Mouse (Mus musculus) small intestine, adult 2 months (tissue): ENCODE measurements around the gene Stub1. TPM values are rescaled to one million over a fixed set of nuclear protein-coding genes. Genes with fewer than 3 reads are reported as not detected.

ENCODE experiments used
- H3K27ac ChIP-seq: fragments of 200-500 bp; 2 replicates; pipeline ENCODE4 v1.5.1; 2012; ENCODE audit warnings: low read depth, low read length, control low read depth, inconsistent platforms; ENCODE audit not compliant: insufficient read depth
- H3K27me3 ChIP-seq: fragments of 200-500 bp; 2 replicates; pipeline ENCODE4 v1.6.1; 2012; ENCODE audit warnings: mild to moderate bottlenecking, moderate library complexity, low read length, inconsistent platforms; ENCODE audit not compliant: control insufficient read depth, insufficient read depth
- H3K36me3 ChIP-seq: fragments of 200-500 bp; 2 replicates; pipeline ENCODE4 v1.6.1; 2012; ENCODE audit warnings: mild to moderate bottlenecking, low read length, control low read depth, inconsistent platforms; ENCODE audit not compliant: control insufficient read depth, insufficient read depth
- H3K4me1 ChIP-seq: fragments of 200-500 bp; 2 replicates; pipeline ENCODE4 v1.6.1; 2012; ENCODE audit warnings: low read length, inconsistent platforms, mixed read lengths; ENCODE audit not compliant: control insufficient read depth, insufficient read depth, insufficient read length
- H3K4me3 ChIP-seq: fragments of 200-500 bp; 2 replicates; pipeline ENCODE4 v1.5.1; 2012; ENCODE audit warnings: low read depth, mild to moderate bottlenecking, control low read depth, inconsistent platforms, low read length, moderate library complexity
- CTCF ChIP-seq: fragments of 200-500 bp; IDR thresholded peaks from 2 replicates; pipeline ENCODE4 v1.5.1; 2012; ENCODE audit warnings: low read depth, mild to moderate bottlenecking, control low read depth, inconsistent platforms, low read length, moderate library complexity, mixed read lengths; ENCODE audit not compliant: insufficient replicate concordance, insufficient read length; ENCODE audit errors: extremely low read depth
- POLR2A ChIP-seq: fragments of 200-500 bp; IDR thresholded peaks from 2 replicates; pipeline ENCODE4 v1.6.1; 2012; ENCODE audit warnings: low read depth, mild to moderate bottlenecking, control low read depth, inconsistent platforms, low read length, moderate library complexity
- WGBS: fragments of 180-500 bp; shearing (Covaris S2); methylation state at CpG from one replicate; pipeline ENCODE4 v1.1.7; 2018; 5-methylcytosine and 5-hydroxymethylcytosine counted together
- polyA plus RNA-seq: library from polyadenylated mRNA; depleted of rRNA; stranded (reverse); fragments of >200 nt; gene quantifications from 2 replicates; pipeline ENCODE4 v1.2.3, GENCODE M21; 2012

The Stub1 gene
- polyA plus RNA-seq, 1 experiment = 141 TPM

DNA sequence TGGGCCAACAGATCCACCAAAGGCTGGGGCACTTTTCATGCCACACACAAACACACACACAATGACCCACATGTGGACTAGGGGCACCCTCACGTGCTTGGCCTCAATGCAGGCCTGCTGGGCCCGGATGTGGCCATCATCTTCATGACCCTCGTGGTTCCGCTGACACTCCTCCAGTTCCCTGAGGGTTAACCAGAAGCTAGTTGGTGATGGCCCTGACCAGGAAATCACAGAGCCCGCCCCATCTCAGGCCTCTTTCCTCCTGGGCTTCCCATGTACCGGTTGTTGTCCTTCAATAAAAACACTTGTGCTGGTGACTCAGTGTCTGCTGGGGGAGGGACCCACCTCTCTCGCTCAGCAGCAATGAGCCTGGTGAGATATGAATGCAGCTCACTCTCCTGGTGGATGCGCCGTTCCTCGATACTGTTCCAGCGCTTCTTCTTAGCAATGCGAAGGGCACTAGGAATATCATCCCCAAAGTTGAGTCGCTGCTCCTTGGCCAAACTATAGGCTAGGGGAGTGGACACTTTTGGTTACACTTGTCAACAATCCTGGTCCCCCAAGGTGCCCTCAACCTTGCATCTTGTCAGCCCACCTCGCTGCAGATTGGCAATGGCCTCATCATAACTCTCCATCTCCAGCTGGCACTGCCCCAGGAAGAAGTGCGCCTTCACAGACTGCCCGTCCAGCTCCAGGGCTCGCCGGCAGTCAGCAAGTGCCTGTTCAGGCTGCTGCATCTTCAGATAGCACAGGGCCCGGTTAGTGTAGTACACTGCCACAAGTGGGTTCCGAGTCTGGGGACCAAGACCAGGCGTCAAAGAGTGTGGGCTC is 1.5 kb downstream of the Stub1 start:
- Histone ChIP-seq H3K4me1 (peaks cover 50% of the 10 kb centered on the region), H3K27ac (peak overlapping the region; percentile 73), H3K4me3 (peak overlapping the region; percentile 83), H3K27me3 (no peaks in the 10 kb centered on the region), H3K36me3 (peaks cover 15% of the 10 kb centered on the region)
- no peak for TF ChIP-seq POLR2A
- no peak for TF ChIP-seq CTCF
- WGBS = 22% methylated on average over 21 of the region's 21 CpGs

DNA sequence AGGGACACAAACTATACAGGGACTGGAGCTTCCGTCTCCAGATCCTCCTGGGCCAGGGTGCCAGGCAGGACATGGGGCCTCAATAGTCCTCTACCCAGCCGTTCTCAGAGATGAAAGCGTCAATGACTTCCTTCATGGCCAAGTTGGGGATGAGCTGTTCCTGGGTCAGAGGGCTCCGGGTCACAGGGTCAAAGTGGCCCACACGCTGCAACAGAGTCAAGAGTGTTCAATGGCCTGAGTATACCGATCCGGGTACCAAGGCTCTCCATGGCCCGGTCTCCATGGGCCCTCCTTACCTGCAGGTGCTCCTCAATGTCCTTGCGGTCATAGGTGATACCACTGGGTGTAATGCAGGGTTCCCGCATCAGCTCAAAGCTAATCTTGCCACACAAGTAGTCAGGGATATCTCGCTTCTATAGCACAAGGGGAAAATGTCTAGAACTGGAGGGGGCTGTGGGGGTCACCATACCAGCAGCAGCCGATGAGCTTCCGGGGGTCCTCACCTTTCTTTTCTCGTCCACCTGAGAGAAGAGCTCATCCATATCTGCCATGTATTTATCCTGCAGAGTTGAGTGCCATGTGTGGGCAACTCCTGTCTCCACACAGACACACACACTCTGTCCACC is 2.3 kb downstream of the Stub1 start:
- Histone ChIP-seq H3K27me3 (no peaks in the 10 kb centered on the region), H3K4me3 (no peak overlapping the region), H3K27ac (no peak overlapping the region), H3K4me1 (peaks cover 43% of the 10 kb centered on the region), H3K36me3 (peaks cover 21% of the 10 kb centered on the region)
- 81% methylated on average over 14 of the region's 14 CpGs for WGBS
- TF ChIP-seq CTCF = no peak
- no peak for TF ChIP-seq POLR2A

DNA sequence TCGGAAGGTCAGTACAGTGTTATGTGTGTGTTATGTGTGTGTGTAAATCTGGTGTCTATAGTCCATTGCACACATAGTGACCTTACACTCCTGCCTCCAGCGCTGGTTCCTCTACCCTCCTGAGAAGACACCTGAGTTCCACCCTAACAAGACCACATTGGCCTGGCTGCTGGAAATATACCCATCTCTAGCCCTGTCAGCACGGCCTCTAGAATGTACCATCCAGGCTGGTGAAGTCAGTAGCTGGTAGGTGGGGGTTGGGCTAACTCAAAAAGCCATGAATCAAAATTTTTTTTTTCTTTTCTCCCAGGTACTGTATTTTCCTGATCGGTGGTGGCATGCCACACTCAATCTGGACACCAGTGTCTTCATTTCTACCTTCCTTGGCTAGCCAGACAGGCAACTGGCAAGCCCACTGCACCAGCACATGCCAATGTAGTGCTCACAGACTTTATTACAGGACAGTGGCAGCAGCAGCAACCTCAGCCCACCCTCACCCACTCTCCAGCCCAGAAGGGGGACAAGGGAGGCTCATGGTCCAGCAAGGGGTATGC is 2.9 kb downstream of the Stub1 start:
- TF ChIP-seq CTCF (no peak), POLR2A (no peak)
- Histone ChIP-seq H3K4me3 (no peak overlapping the region), H3K36me3 (peaks cover 24% of the 10 kb centered on the region), H3K4me1 (peaks cover 37% of the 10 kb centered on the region), H3K27me3 (no peaks in the 10 kb centered on the region), H3K27ac (no peak overlapping the region)
- 70% methylated on average over 4 of the region's 4 CpGs for WGBS

DNA sequence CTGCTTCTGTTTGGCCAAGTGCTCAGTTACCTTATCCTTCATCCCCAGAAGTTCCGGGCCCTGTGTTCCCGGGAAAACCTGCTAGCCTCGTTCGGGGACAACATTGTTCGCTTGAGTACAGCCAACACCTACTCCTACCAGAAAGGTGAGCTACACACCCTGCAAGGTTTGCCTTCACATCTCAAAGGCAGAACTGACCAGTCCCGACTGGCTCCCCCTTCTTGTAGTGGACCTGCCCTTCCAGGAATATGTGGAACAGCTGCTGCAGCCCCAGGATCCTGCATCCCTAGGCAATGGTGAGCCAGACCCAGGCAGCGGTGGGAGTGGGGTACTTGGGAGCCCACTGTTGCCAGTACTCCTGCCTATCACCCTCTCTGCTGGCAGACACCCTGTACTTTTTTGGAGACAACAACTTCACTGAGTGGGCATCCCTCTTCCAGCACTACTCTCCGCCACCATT is 3.6 kb downstream of the Stub1 start:
- 26% methylated on average over 8 of the region's 8 CpGs for WGBS
- H3K4me3 ChIP-seq = peak overlapping the region; percentile 63
- H3K4me1 ChIP-seq = peaks cover 32% of the 10 kb centered on the region
- peak overlapping the region; percentile 60 for H3K27ac ChIP-seq
- H3K36me3 ChIP-seq = peaks cover 24% of the 10 kb centered on the region
- H3K27me3 ChIP-seq = no peaks in the 10 kb centered on the region
- TF ChIP-seq POLR2A = no peak
- no peak for TF ChIP-seq CTCF

DNA sequence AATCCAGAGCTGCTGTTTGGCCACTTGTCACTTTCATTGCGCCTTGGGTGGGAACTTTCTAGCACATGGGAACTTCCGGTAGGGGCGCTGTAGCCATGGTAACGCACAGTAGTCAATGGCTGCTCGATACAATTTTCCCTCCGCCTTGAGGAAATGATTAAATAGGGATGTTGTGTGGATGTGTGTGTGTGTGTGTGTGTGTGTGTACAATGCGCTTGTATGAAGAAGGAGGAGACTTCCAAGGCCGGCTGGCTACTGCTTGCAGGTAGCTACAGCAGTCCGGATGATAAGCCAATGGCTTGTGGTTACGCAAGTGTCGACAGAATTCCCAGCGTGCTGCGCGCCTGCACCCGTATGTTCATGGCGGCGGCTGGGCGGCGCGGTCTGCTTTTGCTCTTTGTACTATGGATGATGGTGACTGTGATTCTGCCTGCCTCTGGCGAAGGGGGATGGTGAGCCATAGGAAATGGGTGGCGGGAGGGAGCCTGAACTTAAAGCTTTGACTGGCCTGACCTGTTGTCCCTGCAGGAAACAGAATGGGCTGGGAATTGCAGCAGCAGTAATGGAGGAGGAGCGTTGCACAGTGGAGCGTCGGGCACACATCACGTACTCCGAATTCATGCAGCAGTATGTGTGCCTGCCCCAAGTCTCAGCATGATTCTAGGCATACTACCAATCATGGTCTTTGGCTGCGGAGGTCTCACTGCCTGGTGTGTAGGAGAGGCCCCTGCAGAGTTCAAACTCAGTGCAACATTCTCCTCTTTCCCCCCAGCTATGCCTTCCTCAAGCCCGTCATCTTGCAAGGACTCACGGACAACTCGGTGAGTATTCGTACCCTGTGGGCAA is 4.3 kb downstream of the Stub1 start, which contains the start of gene Jmjd8:
Gene Jmjd8 (plus strand): TSS at position 156 of the 846 bp plus-strand sequence.
- Histone ChIP-seq H3K4me3 (peak within 1 kb of the TSS; percentile 63), H3K36me3 (peaks cover 24% of the 10 kb centered on the region), H3K27me3 (no peaks in the 10 kb centered on the region), H3K27ac (peak within 1 kb of the TSS; percentile 60), H3K4me1 (peaks cover 33% of the 10 kb centered on the region)
- under 1% methylated on average over 32 of the region's 32 CpGs for WGBS
- TF ChIP-seq CTCF (peak; percentile 56; the same call in 1 of the 2 replicates), POLR2A (no peak)

DNA sequence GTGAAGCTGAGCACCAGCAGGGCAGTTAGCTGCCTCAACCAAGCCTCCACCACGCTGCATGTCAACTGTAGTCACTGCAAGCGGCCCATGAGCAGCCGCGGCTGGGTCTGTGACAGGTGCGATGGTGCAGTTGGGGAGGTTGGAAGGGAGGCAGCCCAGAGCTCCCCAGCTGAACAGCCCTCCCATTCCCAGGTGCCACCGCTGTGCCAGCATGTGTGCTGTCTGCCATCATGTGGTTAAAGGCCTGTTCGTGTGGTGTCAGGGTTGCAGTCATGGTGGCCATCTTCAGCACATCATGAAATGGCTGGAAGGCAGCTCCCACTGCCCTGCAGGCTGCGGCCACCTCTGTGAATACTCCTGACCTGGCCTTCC is 5.0 kb downstream of the Stub1 start:
- peak overlapping the region; percentile 51 for H3K27ac ChIP-seq
- peak overlapping the region; percentile 63 for H3K4me3 ChIP-seq

More for the DNA sequence above, 5.0 kb downstream of the Stub1 start:
- TF ChIP-seq POLR2A (no peak), CTCF (no peak)
- WGBS = 84% methylated on average over 8 of the region's 8 CpGs
- no peaks in the 10 kb centered on the region for H3K27me3 ChIP-seq
- peaks cover 32% of the 10 kb centered on the region for H3K4me1 ChIP-seq
- peaks cover 24% of the 10 kb centered on the region for H3K36me3 ChIP-seq
